Mouse (Mus musculus) kidney, adult 9 months (tissue): ENCODE measurements around the gene Lbhd2.
A peak's percentile ranks its signal among the peaks of the same experiment; 100 is the strongest.

Source experiments
- DNase-seq: peaks from one replicate; pipeline ENCODE4 v3.0.0; 2022

Gene Lbhd2

DNA sequence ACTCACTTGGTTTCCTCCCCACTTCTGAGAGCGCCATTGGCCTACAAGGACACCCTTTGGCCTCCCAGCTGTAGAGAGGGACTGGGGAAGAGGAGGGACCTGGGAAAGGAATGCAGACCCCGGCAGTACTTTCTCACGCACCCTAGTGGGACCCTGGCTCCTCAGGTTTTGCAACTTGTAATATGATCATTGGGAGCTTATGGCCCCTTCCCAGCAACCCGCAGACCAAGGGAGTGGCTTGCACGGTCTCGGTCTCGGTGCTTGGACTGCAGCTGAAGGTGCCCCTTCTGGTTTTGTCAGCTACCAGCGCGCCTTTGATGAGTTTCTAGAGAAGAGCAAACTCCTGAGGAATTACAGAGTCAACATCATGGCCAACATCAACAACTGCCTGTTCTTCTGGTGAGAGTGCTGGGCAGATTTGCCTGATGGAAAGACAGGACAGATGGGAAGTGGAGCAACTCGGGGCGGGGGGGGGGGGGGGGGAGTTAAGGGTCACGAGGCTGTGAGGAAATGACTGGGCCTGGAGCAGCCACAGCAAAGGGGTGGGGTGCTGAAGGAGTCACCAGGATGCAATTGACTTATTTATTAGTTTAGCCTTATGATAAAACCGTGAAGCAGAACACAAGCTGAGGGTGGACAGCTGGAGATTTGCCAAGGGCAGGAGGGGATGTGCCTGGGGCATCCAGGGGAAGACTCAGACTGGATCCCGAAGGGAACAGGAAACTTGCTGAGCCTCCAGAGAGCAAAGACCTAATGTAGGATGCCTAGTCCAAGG lies 42.5 kb downstream of the Lbhd2 start:
- peak; percentile 84 for DNase-seq

DNA sequence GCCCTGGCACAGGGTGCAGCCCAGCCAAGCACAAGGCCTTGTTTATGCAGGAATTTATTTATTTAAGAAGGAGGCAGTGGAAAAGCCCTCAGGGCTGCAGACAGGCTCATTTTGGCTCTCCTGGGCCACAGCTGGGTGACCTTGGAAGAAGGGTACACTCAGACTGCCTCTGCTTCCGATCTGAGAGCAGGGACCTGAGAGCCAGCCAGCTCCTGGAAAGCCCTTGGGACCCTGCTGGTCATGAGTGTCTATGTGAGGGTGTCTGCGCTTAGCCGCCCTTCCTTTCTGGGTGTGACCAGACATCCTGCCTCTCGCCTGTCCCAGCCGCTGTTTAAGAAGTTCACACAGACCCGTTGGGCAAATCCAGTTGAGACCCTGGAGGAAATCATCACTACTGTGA lies 43.8 kb downstream of the Lbhd2 start:
- peak; percentile 87 for DNase-seq

- no peak for DNase-seq
Measured at GRCm38 (mm10) chr12:111451561-111451960, 45.0 kb downstream of the Lbhd2 start.

DNA sequence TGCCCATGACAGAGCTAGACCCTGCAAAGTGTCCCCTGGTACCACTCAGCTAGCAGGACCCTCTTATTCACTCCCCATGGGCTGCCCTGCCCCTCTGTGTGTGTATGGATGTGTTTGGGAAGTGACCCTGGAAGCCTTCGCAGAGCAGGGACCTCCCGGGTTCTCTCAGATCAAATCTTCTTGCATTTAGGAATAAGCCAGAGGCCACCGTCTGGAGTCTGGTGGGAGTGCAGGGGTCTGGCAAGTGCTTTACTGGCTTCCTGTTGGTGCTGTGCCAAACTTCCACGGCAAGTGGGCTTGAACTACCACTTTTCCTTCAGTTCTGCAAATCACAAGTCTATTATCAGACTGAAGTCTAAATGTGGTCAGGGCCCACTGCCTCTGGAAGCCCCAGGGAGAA lies 47.4 kb downstream of the Lbhd2 start:
- no peak for DNase-seq

DNA sequence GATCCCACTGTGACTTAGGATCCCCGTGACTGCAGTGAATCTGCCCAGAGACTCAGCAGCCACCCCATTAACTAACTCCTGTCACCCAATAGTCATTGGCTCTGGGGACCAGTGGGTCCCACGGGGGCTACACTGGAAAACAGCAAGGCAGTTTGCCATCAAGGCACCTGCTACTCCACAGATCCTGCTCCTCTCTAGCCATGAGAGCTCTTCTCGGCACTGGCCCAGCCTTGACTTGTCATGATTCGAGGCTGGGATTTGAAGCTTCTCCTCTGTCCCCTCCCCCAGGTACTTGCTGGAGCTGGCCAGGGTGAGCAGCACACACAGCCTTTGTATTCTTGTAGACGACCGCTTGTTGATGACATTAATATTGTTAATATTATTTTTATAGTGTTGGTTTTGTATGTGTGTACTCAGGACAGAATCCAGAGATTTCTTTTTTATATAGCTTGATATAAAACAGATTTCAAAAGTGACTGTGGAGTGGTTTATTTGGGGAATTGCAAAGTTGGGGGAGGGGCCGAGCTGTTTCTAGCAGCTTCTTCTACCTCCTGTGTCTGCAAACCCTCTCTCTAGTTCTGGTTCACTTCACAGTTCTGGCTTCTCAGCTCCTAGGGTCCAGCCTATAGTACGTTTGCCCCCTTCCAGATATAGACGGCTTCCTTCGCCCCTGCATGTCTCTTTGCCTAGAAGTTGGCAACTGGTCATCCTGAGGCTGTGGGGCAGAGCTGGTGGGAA lies 48.1 kb downstream of the Lbhd2 start:
- no peak for DNase-seq

GRCm38 (mm10) chr12:111455311-111455846 lies 48.8 kb downstream of the Lbhd2 start:
- no peak for DNase-seq

DNA sequence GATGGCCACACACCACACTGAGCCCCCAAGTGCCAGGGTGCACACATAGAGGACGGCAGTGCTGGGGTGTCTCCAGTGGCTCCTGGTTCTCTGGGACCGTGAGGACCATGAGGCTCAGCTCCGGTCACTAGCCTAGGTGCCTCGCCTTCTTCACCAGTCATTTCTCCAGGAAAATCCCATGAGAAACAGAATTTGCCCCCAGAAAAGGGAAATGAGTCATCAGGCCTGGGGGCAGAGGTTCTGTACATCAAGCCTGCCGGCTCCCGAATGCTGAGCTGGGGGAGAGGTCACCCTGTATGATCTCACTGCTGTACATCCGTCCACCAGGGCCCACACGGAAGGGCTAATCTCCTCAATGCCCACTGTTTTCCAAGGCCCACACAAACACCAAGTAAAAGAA lies 49.3 kb downstream of the Lbhd2 start:
- DNase-seq, result no peak

DNA sequence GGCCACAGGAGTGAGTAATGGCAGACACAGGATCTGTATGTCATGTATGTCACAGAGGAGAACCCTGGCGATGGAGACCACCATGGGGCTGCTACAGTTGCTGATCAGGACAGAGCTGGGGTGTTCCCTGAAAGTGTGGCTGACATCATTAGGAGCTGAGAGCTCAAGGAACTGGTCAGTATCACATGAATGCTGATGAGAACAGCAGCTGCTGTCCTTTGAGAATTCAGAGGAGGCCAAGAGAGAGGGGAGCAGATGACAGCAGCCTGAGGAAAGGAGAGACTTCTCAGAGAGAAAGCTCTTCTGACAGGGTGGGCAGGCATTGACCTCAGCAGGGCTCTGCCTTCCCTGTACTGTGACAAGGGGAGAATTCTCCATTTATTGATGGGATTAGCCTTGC lies 51.1 kb downstream of the Lbhd2 start:
- DNase-seq, result no peak
